Mouse (Mus musculus) bone marrow, adult 2 months (tissue): Measurements from ENCODE around the gene Rrad.

Experiments
- CTCF ChIP-seq: fragments of 200-500 bp; IDR thresholded peaks from 2 replicates; pipeline ENCODE4 v1.5.1; 2011; ENCODE audit warnings: low read length, control low read depth; ENCODE audit not compliant: control insufficient read depth, insufficient read depth
- POLR2A ChIP-seq: fragments of 200-500 bp; IDR thresholded peaks from 2 replicates; pipeline ENCODE4 v1.6.1; 2011; ENCODE audit warnings: low read depth, mild to moderate bottlenecking, control low read depth, low read length, borderline replicate concordance; ENCODE audit not compliant: control insufficient read depth

- TF ChIP-seq CTCF (no peak), POLR2A (no peak)
These were observed 9.1 kb upstream of the Rrad start for GRCm38 (mm10) chr8:104640241-104640640.
